Mouse (Mus musculus) embryonic fibroblast, embryonic 13.5 days (primary cell): ENCODE measurements around the gene Gbx1.

Experiments used
- CTCF ChIP-seq: IDR thresholded peaks from 2 replicates; pipeline ENCODE4 v1.5.1; 2011; ENCODE audit warnings: mild to moderate bottlenecking, control low read depth, low read length, moderate library complexity, borderline replicate concordance; ENCODE audit not compliant: insufficient read depth
- POLR2A ChIP-seq: IDR thresholded peaks from 2 replicates; pipeline ENCODE4 v1.6.1; 2011; ENCODE audit warnings: low read depth, mild to moderate bottlenecking, control low read depth, low read length, moderate library complexity

DNA sequence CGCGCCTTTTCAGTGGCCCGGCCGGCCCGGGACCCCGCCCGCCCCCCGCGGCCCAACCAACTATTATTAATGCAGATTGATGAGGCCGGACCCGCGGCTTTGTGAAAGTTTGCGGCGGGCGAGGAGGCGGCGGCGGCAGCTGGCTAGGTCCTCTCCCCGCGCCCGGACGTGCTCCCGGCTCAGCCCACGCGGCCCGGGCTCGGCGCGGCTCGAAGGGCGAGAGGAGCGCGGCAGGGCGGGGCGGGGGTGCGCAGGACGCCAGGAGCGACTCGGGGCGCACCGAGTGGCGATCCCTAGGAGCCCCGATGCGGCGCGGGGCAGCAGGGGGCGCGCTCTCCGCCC is at the start of gene Gbx1:
- TF ChIP-seq CTCF: no peak
- TF ChIP-seq POLR2A: no peak
